Mouse (Mus musculus): ENCODE results near the gene Mcl1.

Gene Mcl1

GRCm38 (mm10) chr3:95651033-95651373 is 7.6 kb upstream of the Mcl1 start:
- DNase-seq, result no peak

- no peak for DNase-seq
These were observed 7.0 kb upstream of the Mcl1 start for GRCm38 (mm10) chr3:95651391-95652203.

GRCm38 (mm10) chr3:95652204-95652811 is 6.3 kb upstream of the Mcl1 start:
- no peak for DNase-seq

- DNase-seq, result no peak
These were observed 5.7 kb upstream of the Mcl1 start for GRCm38 (mm10) chr3:95652871-95653270.

GRCm38 (mm10) chr3:95653473-95654034 is 5.0 kb upstream of the Mcl1 start:
- DNase-seq, result peak in 1 of 2 experiments; percentile 46

- DNase-seq, result peak in 1 of 2 experiments; percentile 30
These were observed 4.2 kb upstream of the Mcl1 start for GRCm38 (mm10) chr3:95654371-95654770.

GRCm38 (mm10) chr3:95655437-95655836 is 3.2 kb upstream of the Mcl1 start:
- DNase-seq, result peak in 1 of 2 experiments; percentile 53

- DNase-seq, result no peak
These were observed 1.5 kb upstream of the Mcl1 start for GRCm38 (mm10) chr3:95657108-95657507.

- DNase-seq, result no peak
These were observed 877 bp upstream of the Mcl1 start for GRCm38 (mm10) chr3:95657711-95658110.

- peak; percentile 76 to 88 for DNase-seq
These were observed 502 bp downstream of the Mcl1 start for GRCm38 (mm10) chr3:95658868-95659712.

- DNase-seq, result no peak
These were observed 1.4 kb downstream of the Mcl1 start for GRCm38 (mm10) chr3:95659948-95660347.

GRCm38 (mm10) chr3:95660788-95661478 is 2.3 kb downstream of the Mcl1 start:
- no peak for DNase-seq

GRCm38 (mm10) chr3:95661945-95662715 is 3.5 kb downstream of the Mcl1 start:
- peak; percentile 57 to 71 for DNase-seq

- no peak for DNase-seq
These were observed 4.3 kb downstream of the Mcl1 start for GRCm38 (mm10) chr3:95662724-95663449.

- no peak for DNase-seq
These were observed 4.9 kb downstream of the Mcl1 start for GRCm38 (mm10) chr3:95663486-95663885.

- no peak for DNase-seq
These were observed 5.5 kb downstream of the Mcl1 start for GRCm38 (mm10) chr3:95663969-95664608.

- DNase-seq, result no peak
These were observed 6.4 kb downstream of the Mcl1 start for GRCm38 (mm10) chr3:95664940-95665352.

GRCm38 (mm10) chr3:95666124-95666844 is 7.7 kb downstream of the Mcl1 start:
- DNase-seq, result peak; percentile 76 to 78

GRCm38 (mm10) chr3:95667521-95667920 is 8.9 kb downstream of the Mcl1 start:
- no peak for DNase-seq

- peak; percentile 70 to 92 for DNase-seq
These were observed 9.4 kb downstream of the Mcl1 start for GRCm38 (mm10) chr3:95668026-95668425.
